Mouse (Mus musculus): ENCODE measurements around the gene Cdca7l.

The Cdca7l gene

DNA sequence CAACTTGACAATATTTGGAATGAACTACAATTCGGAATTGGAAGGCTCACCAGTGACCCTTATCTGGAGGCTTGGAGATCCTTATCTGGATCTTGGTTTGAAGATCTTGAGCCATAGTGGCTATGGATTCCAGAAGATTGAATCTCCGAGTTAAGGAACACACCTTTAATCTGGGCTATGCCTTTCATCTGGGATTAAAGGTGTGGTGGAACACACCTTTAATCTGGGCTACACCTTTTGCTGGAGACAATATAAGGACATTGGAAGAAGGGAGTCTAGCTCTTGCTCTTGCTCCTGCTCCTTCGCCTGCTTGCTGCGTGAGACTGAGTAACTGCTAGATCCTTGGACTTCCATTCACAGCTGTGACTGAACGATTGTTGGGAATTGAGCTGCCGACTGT lies at the start of gene Cdca7l:
Cdca7l (plus strand) TSS at position 301 of the 400 bp plus-strand sequence.
- in situ Hi-C loops (cut with MboI, MseI), result loop anchor here in 1 of 2 experiments (25.0 kb wide), 1 partner anchor 1033 kb away; the partner anchor contains the start of gene Sp8

DNA sequence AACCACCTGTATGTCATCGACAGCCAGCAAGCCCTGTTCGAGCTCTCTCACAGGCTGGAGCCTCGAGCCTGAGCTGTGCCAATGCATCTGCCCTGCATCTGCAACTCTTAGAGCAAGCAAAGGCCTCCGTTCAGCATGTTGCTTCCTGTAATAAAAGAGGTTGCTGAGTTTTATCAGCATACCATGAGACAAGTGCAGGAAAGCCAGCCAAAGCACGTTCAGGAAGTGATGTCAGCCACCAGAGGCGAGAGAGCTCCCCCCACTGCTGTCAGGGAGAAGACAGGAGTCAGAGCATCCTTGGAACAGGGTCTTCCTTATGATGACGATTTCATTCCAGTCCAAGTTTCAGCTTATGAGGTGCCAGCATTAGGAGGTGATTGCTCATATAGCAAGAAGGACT lies 48.1 kb upstream of the Cdca7l start:
- in situ Hi-C loops (cut with MboI, MseI), result no loop called here

DNA sequence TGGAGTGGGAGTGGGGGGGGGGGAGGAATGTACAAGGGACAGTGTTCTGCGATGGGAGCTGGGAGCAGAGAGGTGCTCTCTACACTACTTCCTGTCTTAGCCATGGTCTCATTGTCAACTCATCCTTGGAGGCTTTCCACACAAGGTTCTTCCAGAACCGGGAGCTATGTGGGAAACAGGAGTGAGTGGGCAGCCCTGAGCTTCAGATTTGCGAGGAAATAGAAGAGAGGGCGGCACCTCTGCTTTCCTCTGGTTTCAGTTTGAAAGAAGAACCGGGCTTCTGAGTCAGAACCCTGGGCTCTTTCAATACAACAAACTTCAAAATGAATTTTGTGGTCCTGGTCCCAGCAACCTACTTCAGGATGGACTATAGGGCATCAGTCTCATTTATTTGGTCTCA lies 43.7 kb upstream of the Cdca7l start:
- in situ Hi-C loops (cut with MboI, MseI), result loop anchor here (5.0 kb wide), 3 partner anchors 78 to 358 kb away; no protein-coding TSS in a partner anchor

DNA sequence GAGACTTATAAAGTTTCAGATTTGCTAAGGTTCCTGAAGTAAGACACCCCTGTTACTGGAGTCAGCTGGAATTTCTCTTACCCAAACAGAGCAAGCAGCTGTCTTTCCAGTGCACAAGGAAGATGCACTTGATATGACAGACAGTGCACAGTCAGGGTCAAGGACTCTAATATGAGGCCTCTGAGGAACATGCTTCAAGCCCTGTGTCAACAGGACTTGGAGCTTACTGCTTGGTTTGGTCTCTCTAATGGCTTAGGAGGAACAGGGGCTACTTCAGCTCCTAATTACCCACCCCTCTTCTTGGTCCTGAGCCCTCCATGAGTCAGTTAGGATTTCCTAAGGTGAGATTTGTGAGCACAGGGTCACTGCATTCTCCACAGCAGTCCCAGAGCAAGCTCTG lies 43.2 kb upstream of the Cdca7l start:
- in situ Hi-C loops (cut with MboI, MseI), result loop anchor here (5.0 kb wide), 3 partner anchors 79 to 359 kb away; no protein-coding TSS in a partner anchor

DNA sequence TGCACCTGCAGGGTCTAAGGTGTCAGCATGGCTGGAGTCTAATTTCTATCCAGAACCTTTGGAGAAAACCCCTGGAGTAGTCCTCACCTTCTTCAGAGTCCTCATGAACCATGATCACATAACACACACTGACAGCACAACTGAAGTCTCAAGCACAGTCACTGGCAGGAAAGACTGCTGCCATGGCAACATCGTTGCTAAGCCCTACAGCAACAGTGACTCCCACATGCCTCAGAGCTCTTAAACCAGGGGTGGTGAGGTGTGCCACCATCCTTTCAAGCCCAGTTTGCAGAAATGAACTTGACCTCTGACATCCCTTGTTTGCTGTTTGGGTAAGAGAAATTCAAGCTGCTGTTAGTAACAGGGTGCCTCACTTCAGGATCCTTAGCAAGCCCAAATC lies 42.4 kb upstream of the Cdca7l start:
- in situ Hi-C loops (cut with MboI, MseI), result loop anchor here (5.0 kb wide), 3 partner anchors 79 to 359 kb away; no protein-coding TSS in a partner anchor

DNA sequence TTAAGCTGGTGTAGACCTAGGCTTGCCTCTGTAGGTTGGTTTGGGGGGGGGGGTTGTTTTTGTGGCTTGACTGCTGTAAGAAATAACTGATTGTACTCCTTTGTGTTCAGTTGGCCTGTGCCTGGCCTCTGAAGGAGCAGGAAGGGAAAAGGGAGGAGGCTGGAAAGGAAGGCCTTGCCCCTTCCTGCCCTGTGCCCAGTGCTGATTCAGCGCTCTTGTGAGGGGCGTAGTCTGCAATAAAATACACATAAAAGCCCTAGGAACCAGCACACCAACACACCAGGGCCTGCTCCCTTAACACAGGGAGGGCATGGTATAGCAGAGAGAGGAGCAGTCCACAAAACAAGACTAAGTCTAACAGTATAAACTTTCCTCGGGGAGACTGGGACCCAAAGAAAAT lies 40.8 kb upstream of the Cdca7l start:
- in situ Hi-C loops (cut with MboI, MseI), result loop anchor here (5.0 kb wide), 3 partner anchors 81 to 361 kb away; no protein-coding TSS in a partner anchor

DNA sequence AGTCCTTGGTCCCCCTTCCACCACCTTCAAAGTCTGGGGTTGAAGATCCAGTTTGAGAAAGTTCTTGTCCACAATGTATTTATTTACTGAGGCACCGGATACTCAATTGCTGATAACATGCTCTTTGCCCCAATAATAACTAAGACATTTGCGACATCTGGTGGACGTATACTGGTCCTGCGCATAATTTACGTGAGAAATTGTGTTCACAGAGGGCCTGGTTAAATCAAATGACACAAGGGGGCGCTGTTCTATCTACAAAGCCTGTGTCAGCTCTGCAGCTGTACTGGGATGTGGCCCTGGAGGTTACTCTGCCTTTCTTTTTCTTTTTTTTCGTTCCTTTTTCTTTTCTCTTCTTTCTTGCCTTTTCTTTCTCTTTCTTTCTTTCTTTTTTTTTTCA lies 39.2 kb upstream of the Cdca7l start:
- in situ Hi-C loops (cut with MboI, MseI), result loop anchor here (5.0 kb wide), 3 partner anchors 83 to 363 kb away; no protein-coding TSS in a partner anchor

DNA sequence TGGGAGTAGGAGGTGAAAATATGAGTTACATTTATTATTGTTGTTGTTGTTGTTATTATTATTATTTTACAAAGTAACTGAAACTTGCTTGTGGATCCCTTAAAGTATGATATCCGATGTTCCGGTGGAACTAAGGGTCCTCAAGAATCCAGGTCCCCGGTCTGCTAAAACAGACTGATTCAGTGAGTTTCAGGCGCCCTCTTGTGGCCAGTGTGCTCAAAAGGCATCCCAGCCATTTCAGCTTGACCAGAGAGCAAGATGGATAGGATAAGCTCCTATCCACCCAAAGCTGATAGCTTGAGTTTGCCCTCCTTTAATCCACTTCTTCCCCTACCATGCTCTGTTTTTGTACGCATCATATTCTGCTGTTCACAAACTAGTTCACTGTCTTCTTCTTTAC lies 35.0 kb upstream of the Cdca7l start:
- in situ Hi-C loops (cut with MboI, MseI), result loop anchor here (5.0 kb wide), 2 partner anchors 177 to 367 kb away; no protein-coding TSS in a partner anchor

DNA sequence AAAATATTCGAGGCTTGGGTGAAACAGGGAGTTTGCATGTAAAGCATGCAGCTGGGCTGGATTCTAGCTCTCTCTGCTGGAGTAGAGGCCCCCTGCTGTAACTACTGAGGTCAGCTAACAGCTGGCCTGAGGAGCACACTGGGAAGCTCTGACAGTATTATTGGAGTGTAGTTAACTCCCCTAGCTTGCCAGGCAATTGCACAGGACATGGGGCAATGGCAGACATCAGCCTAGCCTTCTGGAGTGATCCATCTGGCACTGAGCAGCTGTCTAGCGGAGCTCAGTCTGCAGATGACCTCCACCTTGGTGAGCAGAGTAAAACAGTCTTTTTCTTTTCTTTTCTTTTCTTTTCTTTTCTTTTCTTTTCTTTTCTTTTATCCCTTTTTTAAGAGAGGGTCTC lies 33.9 kb upstream of the Cdca7l start:
- in situ Hi-C loops (cut with MboI, MseI), result no loop called here

DNA sequence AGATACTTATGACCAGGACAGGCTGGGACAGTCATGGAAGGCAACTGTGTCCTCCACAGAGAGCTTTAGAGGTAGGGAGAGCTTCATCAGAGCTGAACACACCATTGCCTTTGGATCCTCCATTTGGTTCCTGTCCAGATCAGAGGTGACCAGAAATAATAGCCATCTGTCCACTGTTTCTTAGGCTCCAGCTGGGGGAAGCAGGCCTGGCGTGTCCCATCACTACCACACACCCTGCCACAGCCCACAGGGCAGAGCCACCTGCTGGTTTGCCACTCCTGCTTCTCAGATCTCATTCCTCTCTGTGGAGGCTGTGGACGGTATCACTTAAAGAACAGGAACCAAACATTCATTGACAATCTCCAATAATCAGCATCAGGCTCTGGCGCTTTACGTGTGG lies 32.9 kb upstream of the Cdca7l start:
- in situ Hi-C loops (cut with MboI, MseI), result no loop called here

DNA sequence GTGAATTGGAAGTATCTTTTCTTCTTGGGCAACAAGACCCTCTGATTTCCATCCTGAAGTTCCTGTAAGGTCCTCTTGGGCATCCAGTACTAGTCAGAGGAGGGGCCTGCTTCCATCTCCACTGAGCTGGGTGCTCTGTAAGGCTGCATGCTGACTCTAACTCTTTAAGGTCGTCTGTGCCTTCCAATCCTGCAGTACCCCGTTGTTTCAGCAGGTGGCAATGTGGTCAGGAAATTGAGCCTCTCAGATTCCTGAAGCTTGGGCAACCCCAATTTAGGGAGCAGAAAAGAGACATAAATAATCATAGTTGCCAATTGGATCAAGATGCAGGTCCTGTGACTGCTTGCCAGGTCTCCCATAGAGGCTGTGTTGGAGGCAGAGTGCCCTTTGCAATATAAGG lies 31.5 kb upstream of the Cdca7l start:
- in situ Hi-C loops (cut with MboI, MseI), result no loop called here

DNA sequence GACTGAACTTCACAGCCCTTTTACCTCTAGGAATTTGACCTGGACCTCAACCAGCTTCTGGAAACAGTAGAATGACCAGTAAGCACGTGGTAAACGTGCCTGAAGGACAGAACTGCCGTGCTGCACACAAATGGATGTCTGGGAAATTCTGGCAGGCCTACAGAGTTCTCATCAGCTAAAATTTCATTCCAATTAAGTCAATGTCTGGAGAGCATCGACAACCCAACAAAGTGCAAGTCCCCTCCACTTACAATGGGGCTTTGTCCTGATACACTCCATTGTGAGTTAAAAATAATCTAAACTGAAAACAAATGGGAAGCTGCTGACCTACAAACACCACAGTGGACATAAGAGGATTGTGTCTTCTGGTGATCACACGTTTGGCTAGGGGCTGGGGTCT lies 27.2 kb upstream of the Cdca7l start:
- in situ Hi-C loops (cut with MboI, MseI), result no loop called here

DNA sequence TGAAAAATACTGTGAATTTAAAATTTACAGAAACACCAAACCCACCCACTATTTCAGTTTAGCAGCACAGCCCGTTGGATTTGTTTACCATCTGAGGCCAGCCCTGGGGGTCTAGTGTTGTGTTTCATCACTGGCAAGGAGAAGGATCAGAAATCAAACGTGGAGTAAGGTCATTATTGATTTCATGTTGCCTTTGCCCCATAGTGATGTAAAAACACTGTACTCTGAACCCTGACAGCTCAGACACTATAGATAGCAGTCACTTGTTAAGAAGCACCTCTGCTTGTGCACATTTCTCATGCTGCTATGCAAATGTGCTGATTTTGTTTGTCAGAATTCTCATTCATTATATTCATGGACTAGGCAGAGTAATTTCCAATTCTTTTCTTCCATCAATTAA lies 22.7 kb upstream of the Cdca7l start:
- in situ Hi-C loops (cut with MboI, MseI), result loop anchor here in 1 of 2 experiments (10.0 kb wide), 1 partner anchor 1603 kb away; no protein-coding TSS in a partner anchor

DNA sequence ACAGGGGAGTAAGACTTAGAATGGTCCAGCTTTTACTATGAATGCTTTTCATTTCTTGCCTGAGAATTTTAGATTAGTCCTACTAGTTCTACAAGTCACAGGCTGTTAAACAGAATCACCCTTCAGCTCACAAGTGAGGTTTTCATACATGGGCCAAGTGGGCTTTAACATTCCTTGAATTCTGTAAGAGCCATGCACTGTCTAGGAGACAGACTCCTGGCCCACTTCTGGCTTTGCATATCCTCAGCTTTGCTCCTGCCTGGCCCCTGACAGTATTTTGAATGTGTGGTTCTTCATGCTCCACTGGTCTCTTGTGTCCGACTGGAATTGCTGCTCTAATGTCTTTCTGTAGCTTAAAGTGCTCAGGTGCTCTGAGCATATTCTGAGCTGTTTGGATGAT lies 20.7 kb upstream of the Cdca7l start:
- in situ Hi-C loops (cut with MboI, MseI), result loop anchor here in 1 of 2 experiments (10.0 kb wide), 1 partner anchor 1601 kb away; no protein-coding TSS in a partner anchor

DNA sequence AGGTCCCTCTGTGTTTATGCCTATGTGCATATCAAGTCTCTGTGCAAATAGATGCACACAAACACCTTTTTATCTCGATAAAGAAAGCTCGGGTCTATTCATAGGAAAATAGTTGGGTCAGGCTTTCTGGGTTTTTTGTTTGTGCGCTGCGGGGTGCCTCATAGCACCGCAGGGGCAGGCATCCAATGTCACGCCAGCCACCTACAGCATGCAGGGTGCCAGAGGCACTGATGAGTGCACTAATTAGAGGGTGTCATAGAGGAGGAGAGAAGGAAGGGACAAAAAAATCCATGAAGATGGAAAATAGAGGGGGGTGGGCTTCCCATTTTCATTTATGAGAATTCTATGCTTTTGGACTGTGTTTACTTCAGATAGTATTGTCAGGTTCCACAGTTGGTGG lies 17.5 kb upstream of the Cdca7l start:
- in situ Hi-C loops (cut with MboI, MseI), result loop anchor here in 1 of 2 experiments (10.0 kb wide), 1 partner anchor 1598 kb away; no protein-coding TSS in a partner anchor

DNA sequence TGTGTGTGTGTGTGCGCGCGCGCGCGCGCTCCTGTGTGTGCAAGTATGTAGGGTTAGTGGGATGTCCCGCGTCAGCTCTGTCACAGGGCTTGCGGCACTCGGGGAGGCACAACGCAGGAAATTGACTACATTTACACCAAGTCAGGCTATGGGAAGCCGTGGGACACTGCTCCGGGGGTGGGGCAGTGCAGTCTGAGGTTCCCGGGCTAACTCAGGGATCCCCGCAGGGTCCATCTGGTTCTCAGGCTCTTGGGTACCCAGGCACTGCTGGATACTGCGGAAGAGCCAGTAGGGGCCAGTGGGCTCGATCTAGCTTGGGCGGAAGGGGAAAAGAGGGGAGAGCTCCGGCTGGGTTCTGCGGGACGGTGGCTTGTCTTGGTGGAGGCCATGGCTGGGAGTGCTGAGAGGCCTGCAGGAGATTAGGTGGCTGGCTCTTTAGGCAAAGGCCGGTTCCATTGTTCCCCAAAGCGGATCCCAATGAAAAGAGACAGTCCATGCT lies 15.5 kb upstream of the Cdca7l start:
- in situ Hi-C loops (cut with MboI, MseI), result loop anchor here in 1 of 2 experiments (10.0 kb wide), 1 partner anchor 1596 kb away; no protein-coding TSS in a partner anchor

DNA sequence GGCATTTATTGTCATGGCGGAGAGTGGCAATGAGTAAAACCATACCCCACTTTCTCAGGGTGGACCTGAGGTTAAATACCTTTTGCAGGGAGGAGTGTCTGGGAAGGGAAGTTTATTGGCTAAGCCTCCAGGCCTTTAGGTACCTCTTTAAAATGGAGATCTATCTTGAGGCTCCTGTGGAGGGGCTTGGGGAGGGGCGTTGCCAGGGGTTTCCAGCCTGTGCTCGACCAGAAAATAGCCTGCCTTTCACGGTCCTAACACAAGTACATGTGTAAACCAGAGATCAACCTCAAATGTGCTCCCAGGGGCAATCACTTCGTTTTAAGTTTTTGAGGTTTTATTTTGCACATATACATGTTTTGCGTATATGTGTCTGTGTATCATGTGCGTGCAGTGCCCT lies 15.1 kb upstream of the Cdca7l start:
- in situ Hi-C loops (cut with MboI, MseI), result loop anchor here in 1 of 2 experiments (10.0 kb wide), 1 partner anchor 1596 kb away; no protein-coding TSS in a partner anchor

DNA sequence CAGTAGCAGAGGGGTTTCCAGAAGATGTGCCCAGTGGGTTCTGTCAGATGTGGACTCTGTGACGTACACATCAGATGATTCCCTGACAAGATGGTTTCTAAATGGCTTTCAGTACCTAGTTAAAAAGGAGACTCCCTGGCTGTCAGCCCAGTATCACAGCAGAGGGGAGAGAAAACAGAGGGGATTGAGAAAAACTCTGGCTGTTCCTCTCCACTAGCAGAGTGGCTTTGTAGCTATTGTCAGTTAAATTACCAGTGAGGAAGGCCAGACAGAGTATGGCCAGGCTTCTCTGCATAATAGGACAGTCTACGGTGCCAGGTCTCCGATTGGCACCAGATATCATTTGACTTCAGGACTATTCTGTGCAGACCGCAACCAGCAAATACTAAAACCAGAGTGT lies 8.8 kb upstream of the Cdca7l start:
- in situ Hi-C loops (cut with MboI, MseI), result no loop called here

DNA sequence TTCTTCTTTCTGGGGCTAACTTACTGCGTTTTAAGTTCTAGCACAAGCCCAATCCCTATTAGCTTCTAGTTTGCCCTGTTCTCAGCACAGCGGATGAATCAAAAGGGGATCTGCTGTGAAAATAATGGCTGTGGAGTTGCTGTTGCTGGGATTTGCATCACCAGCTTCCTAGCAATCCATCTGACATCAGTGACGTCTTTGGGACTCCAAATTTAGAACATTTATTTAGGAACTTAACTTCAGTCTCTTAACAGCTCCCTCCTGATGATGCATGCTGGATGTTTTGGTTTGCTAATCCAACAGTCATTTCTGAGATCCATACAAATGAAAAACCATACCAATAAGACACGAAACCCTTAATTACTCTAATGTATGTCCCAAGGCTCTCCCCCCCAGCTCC lies 1.5 kb downstream of the Cdca7l start:
- in situ Hi-C loops (cut with MboI, MseI), result loop anchor here in 1 of 2 experiments (25.0 kb wide), 1 partner anchor 1032 kb away; the partner anchor contains the start of gene Sp8

DNA sequence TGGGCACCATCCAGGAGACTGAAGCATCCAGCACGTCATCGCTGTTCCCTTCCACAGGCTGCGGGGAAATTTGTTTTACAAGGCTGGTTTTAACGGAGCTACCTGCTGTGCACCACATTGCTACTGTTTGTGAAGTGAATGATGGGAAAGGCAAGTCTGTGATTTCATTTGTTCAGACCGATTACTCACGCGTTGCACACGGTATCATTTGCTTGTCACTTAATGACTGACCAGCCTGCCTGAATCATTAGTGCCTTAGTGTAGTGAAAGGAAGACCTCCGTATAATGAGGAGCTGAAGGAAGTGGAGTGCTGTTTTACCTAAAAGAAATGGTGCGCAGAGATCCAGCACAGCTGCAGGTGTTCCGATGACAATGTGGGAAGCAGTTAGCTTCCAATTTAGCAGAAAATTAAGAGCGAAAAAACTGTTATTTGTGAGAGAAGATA lies 1.9 kb downstream of the Cdca7l start:
- in situ Hi-C loops (cut with MboI, MseI), result loop anchor here in 1 of 2 experiments (25.0 kb wide), 1 partner anchor 1031 kb away; the partner anchor contains the start of gene Sp8

DNA sequence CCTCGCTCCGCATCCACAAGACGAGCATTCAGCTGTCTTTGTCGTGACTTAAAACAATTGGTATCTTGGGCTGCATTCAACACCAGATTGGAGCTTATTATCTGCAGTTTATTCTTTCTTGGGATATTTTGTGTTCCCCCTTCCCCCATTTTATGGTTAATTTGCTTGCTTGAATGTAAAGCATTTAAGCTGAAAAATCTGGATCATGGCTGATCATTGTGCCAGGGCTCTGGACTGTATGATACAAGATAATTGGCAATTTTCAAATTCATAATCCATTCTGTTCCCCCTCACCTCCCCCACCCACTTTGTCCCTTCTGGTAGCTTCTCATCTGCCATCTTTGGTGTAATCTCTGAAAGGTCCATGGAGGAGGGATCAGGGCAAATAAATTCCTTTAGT lies 2.4 kb downstream of the Cdca7l start:
- in situ Hi-C loops (cut with MboI, MseI), result loop anchor here in 1 of 2 experiments (25.0 kb wide), 1 partner anchor 1031 kb away; the partner anchor contains the start of gene Sp8

DNA sequence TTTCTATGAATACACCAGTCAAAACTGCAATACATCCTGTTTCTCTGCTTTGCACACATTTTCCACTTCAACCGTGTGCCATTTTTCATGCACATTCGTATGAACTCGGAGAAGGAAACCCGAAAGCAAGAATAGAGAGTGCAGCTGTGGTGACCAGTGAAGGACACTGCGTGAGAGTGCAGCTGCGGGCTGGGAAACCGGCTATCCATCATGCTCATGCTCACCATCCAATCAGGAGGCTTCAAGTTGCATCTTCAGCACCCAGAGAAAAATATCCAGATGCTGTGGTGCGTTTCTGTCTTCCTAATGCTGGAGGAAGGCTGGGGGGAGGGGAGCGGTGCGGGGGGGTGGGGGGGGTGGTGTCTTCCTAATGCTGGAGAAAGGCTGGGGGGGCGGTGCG lies 3.5 kb downstream of the Cdca7l start:
- in situ Hi-C loops (cut with MboI, MseI), result loop anchor here in 1 of 2 experiments (25.0 kb wide), 1 partner anchor 1030 kb away; the partner anchor contains the start of gene Sp8

Data from T-helper 17 cell (primary cell).